Mouse (Mus musculus) cortical plate, adult 2 months (tissue): ENCODE results near the gene Lemd1.

ENCODE experiments used
- CTCF ChIP-seq: fragments of 200-500 bp; IDR thresholded peaks from 2 replicates; pipeline ENCODE4 v1.5.1; 2011; ENCODE audit warnings: mild to moderate bottlenecking, control low read depth, low read length; ENCODE audit not compliant: insufficient read depth; ENCODE audit errors: extremely low read depth
- POLR2A ChIP-seq: fragments of 200-500 bp; IDR thresholded peaks from 2 replicates; pipeline ENCODE4 v1.6.1; 2011; ENCODE audit warnings: mild to moderate bottlenecking, low read length, control low read depth; ENCODE audit not compliant: insufficient read depth; ENCODE audit errors: extremely low read depth

DNA sequence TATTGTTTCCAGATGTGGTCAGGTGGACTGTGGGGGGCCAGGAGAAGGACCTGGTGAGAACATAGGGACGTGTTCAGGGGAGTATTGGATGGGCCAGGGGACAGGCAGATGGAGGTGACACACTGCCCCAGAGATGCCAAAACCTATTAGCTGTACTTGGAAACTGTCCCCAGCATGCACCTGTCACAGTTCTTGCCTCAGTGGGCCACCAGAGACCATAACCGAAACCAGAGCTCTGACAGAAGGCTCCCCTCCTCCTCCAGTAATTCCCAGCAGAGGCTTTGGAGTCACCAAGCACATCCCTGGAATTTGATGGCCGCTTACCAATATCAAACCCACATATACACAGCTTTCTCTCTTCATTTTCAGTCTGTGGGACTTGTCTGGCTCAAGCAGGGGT, 46.4 kb upstream of the Lemd1 start:
- no peak for TF ChIP-seq CTCF
- TF ChIP-seq POLR2A = no peak
